Mouse (Mus musculus): Measurements from ENCODE around the gene Ubxn7. TPM values are rescaled to one million over a fixed set of nuclear protein-coding genes. Genes with fewer than 3 reads are reported as not detected.
A peak's percentile ranks its signal among the peaks of the same experiment; 100 is the strongest.

Gene Ubxn7
- polyA plus RNA-seq, 1 experiment from 2014 or later, result 29.0 TPM

DNA sequence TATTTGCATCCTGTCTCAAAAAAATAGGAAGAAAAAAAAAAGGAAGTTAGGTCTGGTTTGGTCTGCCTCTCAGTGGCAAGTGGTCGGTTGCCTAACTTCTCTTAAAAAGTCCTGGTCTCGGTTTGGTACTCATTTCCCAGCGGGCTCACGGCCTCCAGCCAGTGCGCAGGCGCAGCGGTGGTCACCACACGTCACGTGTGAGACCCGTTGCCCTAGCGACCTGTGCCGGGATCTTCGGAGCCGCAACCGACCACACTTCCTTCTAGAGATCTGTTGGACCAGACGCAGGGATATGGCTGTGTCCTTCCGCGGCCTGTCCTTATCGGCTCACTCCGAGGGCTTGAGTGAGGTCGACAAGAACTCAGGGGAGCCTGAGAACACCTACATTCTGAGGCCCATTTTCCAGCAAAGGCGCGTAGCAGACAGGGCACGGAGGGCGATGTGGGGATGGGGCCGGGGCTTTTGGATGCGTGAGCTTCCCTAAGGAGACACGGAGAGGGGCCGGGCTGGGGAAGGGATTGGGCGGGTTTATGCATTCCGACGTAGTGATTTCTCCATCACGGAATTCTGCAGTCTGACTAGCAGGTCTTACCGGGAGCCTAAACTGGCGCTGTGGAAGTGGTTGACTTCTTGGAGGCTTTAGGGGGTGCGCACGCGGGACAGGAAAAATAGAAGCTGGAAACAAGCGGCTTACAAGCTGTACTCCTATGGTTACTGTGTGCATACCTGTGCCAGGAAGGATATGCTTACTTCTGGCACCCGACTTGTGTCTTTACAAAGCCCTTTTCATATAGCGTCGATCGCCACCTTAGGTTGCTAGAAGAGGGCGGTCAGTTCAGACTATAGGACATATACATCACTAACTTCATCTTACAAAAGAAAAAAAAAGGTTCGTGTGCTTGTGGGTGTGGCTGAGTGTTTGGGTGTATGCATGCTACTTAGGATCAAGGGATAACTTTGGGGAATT, 87.7 kb downstream of the Ubxn7 start, which contains the start of gene Tctex1d2:
Gene Tctex1d2, plus strand, starts transcription at position 186 of the 967 bp plus-strand sequence.
- Histone ChIP-seq H3K4me3 (peak within 1 kb of the TSS; percentile 68), H3K9ac (peak within 1 kb of the TSS; percentile 84), H3K36me3 (no peaks in the 10 kb centered on the region), H3K27ac (peak within 1 kb of the TSS; percentile 93), H3K4me2 (peak within 1 kb of the TSS; percentile 77), H3K4me1 (replicated peaks) (peaks cover 12% of the 10 kb centered on the region), H3K9me3 (no peaks in the 10 kb centered on the region), H3K27me3 (no peaks in the 10 kb centered on the region)
- WGBS, result under 1% methylated on average over 45 of the region's 45 CpGs
- ATAC-seq (ENCODE audit: low FRiP score), result peak; percentile 94

DNA sequence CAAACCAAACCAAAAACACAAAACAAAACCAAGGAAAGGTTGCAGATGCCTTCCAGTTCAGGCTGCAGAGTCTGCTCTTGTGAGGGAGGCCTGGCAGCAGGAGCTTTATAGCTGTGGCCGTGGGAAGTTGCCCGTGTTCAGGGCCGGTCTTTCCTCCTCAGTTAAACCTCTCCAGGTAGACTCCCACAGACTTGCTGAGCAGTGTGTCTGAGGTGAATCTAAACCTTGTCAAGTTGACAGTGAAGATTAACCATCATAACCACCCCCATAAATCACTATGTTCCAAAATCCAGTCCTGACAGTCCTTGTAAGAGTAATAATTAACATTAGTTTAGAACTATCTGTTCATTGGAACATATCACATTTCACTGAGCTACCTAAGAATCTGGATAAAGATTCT, 95.4 kb downstream of the Ubxn7 start:
- no peak for ATAC-seq (ENCODE audit: low FRiP score)
- H3K27me3 ChIP-seq, result no peaks in the 10 kb centered on the region
- H3K4me3 ChIP-seq, result no peak overlapping the region
- H3K27ac ChIP-seq, result no peak overlapping the region
- H3K9ac ChIP-seq, result no peak overlapping the region
- WGBS, result 94% methylated on average over 3 of the region's 3 CpGs
- H3K9me3 ChIP-seq, result no peaks in the 10 kb centered on the region
- no peak overlapping the region for H3K4me2 ChIP-seq
- H3K36me3 ChIP-seq, result no peaks in the 10 kb centered on the region
- H3K4me1 ChIP-seq (replicated peaks), result peaks cover 23% of the 10 kb centered on the region

DNA sequence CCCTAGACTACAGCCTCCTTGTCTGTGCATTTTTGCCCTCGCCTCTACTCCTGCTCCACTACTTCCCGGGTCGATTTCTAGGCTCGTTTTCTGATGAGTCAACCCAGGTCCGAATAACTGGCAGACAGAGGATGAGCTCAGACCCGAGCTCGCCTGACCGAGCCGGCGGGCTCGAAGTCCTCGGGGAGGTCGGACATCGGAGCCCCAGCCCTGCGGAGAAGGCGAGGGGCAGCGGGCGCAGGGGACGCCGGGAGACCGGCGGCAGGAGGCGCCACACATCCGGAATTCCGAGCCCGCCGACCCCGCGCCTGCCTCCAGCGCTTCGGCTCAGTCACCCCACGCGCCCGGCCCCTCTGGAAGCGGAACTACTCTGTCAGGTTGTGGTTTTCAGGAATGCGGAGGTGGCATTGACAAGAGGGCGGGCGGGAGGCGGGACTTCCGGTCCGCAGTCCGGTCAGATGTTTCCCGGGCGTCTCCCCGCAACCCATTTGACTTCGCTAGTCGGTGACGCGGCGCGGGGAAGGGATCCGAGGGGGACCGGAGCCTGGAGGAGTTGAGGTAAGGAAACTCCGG, 98.5 kb downstream of the Ubxn7 start, which contains the start of gene Pcyt1a:
Gene Pcyt1a, plus strand, starts transcription at position 448 of the 573 bp plus-strand sequence.
- Histone ChIP-seq H3K9ac (peak within 1 kb of the TSS; percentile 92), H3K27me3 (no peaks in the 10 kb centered on the region), H3K9me3 (no peaks in the 10 kb centered on the region), H3K4me1 (replicated peaks) (peaks cover 26% of the 10 kb centered on the region), H3K27ac (peak within 1 kb of the TSS; percentile 94), H3K4me3 (peak within 1 kb of the TSS; percentile 88), H3K36me3 (no peaks in the 10 kb centered on the region), H3K4me2 (peak within 1 kb of the TSS; percentile 87)
- under 1% methylated on average over 54 of the region's 54 CpGs for WGBS
- peak; percentile 98 for ATAC-seq (ENCODE audit: low FRiP score)

DNA sequence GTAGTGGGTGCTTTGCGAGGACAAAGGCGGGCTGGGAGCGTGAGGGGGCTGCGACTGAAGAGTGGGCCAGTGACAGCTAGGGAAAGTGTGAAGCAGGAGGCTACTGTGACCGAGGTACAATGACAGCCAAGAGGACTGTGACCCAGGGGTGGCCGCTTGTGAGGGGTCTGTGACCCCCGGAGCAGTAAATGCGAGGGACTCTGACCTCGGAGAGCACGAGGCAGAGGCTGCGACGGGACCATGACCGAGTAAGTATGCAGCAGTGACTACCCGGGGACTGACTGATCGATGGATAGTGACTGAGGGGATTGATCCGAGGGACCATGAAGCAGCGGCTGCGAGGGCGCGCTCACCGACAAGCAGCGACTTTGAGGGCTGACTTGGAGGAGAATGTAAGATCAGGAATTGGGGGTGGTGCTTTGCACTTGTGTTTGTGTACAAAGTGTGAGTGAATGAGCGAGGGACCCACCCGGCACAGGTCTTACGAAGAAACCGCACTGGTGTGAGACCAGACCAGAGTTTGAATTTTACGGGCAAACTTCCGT, 99.1 kb downstream of the Ubxn7 start:
- no peaks in the 10 kb centered on the region for H3K27me3 ChIP-seq
- H3K4me3 ChIP-seq, result peak overlapping the region; percentile 88
- H3K27ac ChIP-seq, result peak overlapping the region; percentile 94
- no peaks in the 10 kb centered on the region for H3K36me3 ChIP-seq
- peak overlapping the region; percentile 87 for H3K4me2 ChIP-seq
- peaks cover 26% of the 10 kb centered on the region for H3K4me1 ChIP-seq (replicated peaks)
- ATAC-seq (ENCODE audit: low FRiP score), result peak; percentile 78
- 2% methylated on average over 28 of the region's 28 CpGs for WGBS
- no peaks in the 10 kb centered on the region for H3K9me3 ChIP-seq
- peak overlapping the region; percentile 92 for H3K9ac ChIP-seq

DNA sequence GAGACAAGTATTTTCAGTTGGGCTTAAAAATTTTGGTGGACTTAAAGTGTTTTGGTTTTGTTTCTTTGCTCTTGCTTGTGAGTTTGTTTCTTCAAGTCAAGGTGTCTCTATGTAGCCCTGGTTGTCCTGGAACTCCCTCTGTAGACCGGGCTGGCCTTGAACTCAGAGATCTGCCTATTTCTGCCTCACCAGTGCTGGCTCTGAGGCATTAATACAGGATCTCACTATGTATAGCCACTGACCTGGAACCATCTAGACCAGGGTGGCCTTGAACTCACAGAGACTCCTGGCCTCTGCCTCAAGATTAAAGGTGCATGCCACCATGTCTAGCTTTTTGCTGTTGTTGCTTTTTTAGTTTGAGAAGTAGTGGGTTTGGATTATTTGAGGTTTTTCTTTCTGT, 99.9 kb downstream of the Ubxn7 start:
- H3K27me3 ChIP-seq, result no peaks in the 10 kb centered on the region
- 0 out of 2 replicates have a peak overlapping the region, but pooled peaks have one; percentile 92 for H3K9ac ChIP-seq
- peak overlapping the region; percentile 88 for H3K4me3 ChIP-seq
- H3K4me1 ChIP-seq (replicated peaks), result peaks cover 26% of the 10 kb centered on the region
- H3K27ac ChIP-seq, result no peak overlapping the region
- 97% methylated on average over 1 of the region's 1 CpGs for WGBS
- no peaks in the 10 kb centered on the region for H3K9me3 ChIP-seq
- H3K36me3 ChIP-seq, result no peaks in the 10 kb centered on the region
- H3K4me2 ChIP-seq, result peak overlapping the region; percentile 87
- ATAC-seq (ENCODE audit: low FRiP score), result no peak

DNA sequence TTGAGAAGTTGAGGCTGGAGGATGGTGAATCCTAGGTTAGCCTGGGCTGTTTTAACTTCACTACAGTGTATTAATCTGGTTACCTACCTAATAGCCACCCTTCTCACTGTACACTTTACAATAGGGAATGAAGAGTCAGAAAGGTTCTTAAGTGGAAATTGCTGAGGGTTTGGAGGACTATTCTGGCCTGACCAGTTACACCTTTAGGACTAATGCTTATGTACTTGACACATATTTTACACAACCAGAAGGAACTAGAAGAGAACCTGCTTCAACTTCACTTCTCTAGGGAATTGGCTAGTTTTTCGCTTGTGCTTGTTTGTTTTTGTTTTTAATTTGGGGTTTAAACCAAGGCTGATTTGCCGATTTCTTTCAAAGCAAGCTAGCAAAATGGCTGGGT, 101.1 kb downstream of the Ubxn7 start:
- Histone ChIP-seq H3K27me3 (no peaks in the 10 kb centered on the region), H3K9ac (no peak overlapping the region), H3K27ac (no peak overlapping the region), H3K4me1 (replicated peaks) (peaks cover 26% of the 10 kb centered on the region), H3K4me2 (no peak overlapping the region), H3K9me3 (no peaks in the 10 kb centered on the region), H3K4me3 (no peak overlapping the region), H3K36me3 (no peaks in the 10 kb centered on the region)
- WGBS, result 88% methylated on average over 2 of the region's 2 CpGs
- no peak for ATAC-seq (ENCODE audit: low FRiP score)

DNA sequence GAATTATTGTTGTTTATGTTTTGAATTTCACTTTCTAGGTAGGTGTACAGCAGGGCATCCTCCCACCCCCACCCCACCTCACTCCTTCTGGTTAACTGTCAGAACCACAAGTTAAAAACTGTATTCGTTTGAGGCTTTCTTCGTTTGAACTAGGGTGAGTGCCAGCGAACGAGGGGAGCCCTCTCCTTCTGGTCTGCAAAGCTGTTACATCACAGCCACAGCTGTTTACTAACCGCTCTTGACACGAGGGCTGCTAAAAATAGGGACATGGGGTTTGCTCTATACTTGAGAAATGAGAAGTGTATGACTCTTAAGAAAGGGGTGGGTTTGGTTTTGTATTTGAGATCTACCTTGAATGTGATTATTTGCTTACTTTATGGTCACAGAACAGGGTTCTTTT, 102.0 kb downstream of the Ubxn7 start:
- no peaks in the 10 kb centered on the region for H3K36me3 ChIP-seq
- peaks cover 26% of the 10 kb centered on the region for H3K4me1 ChIP-seq (replicated peaks)
- H3K27me3 ChIP-seq, result no peaks in the 10 kb centered on the region
- no peak overlapping the region for H3K9ac ChIP-seq
- H3K9me3 ChIP-seq, result no peaks in the 10 kb centered on the region
- 72% methylated on average over 6 of the region's 6 CpGs for WGBS
- no peak for ATAC-seq (ENCODE audit: low FRiP score)
- no peak overlapping the region for H3K27ac ChIP-seq
- no peak overlapping the region for H3K4me2 ChIP-seq
- H3K4me3 ChIP-seq, result no peak overlapping the region

DNA sequence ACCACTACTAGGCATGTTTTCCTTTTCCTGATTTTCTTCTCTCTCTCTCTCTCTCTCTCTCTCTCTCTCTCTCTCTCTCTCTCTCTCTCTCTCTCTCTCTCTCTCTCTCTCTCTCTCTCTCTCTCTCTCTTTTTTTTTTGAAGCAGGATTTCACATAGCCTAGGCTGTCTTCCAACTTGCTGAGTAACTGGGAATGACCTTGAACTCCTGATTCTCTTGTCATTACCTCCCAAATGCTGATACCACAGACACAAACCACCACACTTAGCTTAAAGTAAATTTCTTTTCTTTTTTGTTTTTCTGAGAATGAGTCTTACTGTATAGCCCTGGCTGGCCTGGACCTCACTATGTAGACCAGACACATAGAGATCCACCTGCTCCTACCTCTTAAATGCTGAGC, 102.6 kb downstream of the Ubxn7 start:
- ATAC-seq (ENCODE audit: low FRiP score), result no peak
- H3K9me3 ChIP-seq, result no peaks in the 10 kb centered on the region
- H3K4me3 ChIP-seq, result no peak overlapping the region
- H3K4me2 ChIP-seq, result no peak overlapping the region
- no peaks in the 10 kb centered on the region for H3K27me3 ChIP-seq
- H3K27ac ChIP-seq, result no peak overlapping the region
- no peak overlapping the region for H3K9ac ChIP-seq
- H3K36me3 ChIP-seq, result peaks cover under 1% of the 10 kb centered on the region; the same call in 1 of the 2 replicates
- H3K4me1 ChIP-seq (replicated peaks), result peaks cover 21% of the 10 kb centered on the region

DNA sequence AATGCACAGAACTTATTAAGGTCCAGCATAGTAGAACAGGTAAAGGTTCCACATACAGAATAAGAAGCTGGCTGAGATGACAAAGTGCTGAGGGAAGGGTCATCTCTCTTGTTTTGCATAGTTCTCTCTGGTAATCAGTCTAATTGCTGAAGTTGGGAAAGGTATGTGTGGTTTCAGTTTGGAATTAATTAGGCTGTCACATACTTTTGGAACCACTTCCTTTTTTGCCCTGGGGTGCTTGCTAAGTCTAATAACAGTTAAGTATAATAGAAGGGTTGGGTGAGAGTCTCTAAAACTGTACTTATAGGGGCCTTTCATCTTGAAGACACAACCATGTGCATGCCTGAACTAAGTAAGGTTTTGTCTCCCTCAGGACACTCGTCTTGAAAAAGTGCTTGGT, 104.6 kb downstream of the Ubxn7 start:
- H3K36me3 ChIP-seq, result peaks cover 12% of the 10 kb centered on the region; the same call in 1 of the 2 replicates
- no peak overlapping the region for H3K9ac ChIP-seq
- ATAC-seq (ENCODE audit: low FRiP score), result no peak
- 84% methylated on average over 1 of the region's 1 CpGs for WGBS
- no peaks in the 10 kb centered on the region for H3K27me3 ChIP-seq
- peaks cover 11% of the 10 kb centered on the region for H3K4me1 ChIP-seq (replicated peaks)
- no peak overlapping the region for H3K4me3 ChIP-seq
- H3K27ac ChIP-seq, result no peak overlapping the region
- H3K4me2 ChIP-seq, result no peak overlapping the region
- no peaks in the 10 kb centered on the region for H3K9me3 ChIP-seq

DNA sequence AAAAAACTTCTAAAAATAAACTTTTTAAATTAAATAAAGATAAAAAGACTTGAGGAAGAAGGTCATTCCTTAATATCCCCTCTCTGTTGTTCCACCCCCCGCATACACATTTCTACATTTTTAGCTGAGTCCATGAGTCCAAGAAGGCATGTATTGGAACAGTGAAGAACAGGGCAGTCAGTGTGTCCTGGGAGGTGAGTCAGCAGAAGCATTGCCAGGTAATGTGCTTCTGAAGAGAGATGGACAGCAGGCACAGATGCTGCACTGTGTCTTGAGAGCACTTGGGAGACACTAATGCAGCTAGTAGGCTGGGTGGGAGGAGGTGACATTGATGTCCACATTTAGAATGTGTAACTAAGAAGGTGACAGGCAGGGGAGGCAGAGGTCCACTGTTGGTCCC, 105.2 kb downstream of the Ubxn7 start:
- H3K9me3 ChIP-seq, result no peaks in the 10 kb centered on the region
- WGBS, result 98% methylated on average over 1 of the region's 1 CpGs
- ATAC-seq (ENCODE audit: low FRiP score), result no peak
- no peak overlapping the region for H3K4me2 ChIP-seq
- peaks cover 12% of the 10 kb centered on the region; the same call in 1 of the 2 replicates for H3K36me3 ChIP-seq
- H3K27ac ChIP-seq, result no peak overlapping the region
- no peaks in the 10 kb centered on the region for H3K27me3 ChIP-seq
- H3K4me3 ChIP-seq, result no peak overlapping the region
- H3K4me1 ChIP-seq (replicated peaks), result peaks cover 5% of the 10 kb centered on the region
- no peak overlapping the region for H3K9ac ChIP-seq

DNA sequence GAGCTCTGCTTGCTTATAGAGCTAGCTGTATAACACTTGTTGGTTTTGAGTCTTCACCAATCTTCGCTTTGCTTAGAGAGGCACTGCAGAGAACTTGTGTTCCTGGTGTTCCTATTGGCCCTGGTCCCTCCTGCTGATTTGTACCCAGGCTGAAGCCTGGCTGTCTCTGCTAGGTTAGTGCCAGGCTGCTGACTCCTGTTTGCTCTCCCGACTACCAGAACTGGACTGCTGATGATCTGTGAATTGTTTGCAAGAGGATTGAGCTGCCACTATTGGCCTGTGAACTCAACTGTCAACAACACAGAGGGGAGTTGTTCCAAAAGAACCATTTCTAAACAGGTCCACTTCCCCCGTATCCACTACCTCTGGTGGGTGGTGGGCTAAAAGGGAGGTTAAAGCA, 109.4 kb downstream of the Ubxn7 start:
- Histone ChIP-seq H3K36me3 (peaks cover 12% of the 10 kb centered on the region; the same call in 1 of the 2 replicates), H3K4me1 (replicated peaks) (no peaks in the 10 kb centered on the region), H3K27me3 (no peaks in the 10 kb centered on the region), H3K4me2 (no peak overlapping the region), H3K9me3 (no peaks in the 10 kb centered on the region), H3K9ac (no peak overlapping the region), H3K4me3 (no peak overlapping the region), H3K27ac (no peak overlapping the region)
- 91% methylated on average over 3 of the region's 3 CpGs for WGBS
- no peak for ATAC-seq (ENCODE audit: low FRiP score)
